Mouse (Mus musculus): ENCODE data around the gene Spin2g. TPM values are rescaled to one million over a fixed set of nuclear protein-coding genes. Genes with fewer than 3 reads are reported as not detected.
"Not testable (repeated sequence)": the region's sequence is repeated elsewhere in the genome, so short reads cannot be mapped to it uniquely, and the experiment has no call there.

Spin2g gene
- polyA plus RNA-seq (2016; fragmentation: Nextera tagmentation; extraction: Ambion mirVana), result not detected in 2 replicates

- not testable (repeated sequence) for H3K27ac ChIP-seq (replicated peaks); H3K4me3 ChIP-seq; H3K4me1 ChIP-seq; H3K36me3 ChIP-seq; H3K27me3 ChIP-seq (ENCODE audit: low read depth, poor library complexity, severe bottlenecking); DNase-seq (ENCODE audit: low spot score); H3K9me3 ChIP-seq (replicated peaks)
- whole genome bisulfite sequencing, result 80% methylated on average over 6 of the region's 6 CpGs
Measured at GRCm38 (mm10) chrX:34238633-34239032, at the start of gene Spin2g. TSS of gene Spin2g (minus strand) at chrX:34238733.

Other genes starting within 250 kb of the Spin2g start
- not detected in 2 replicates for gene Btbd35f9, start 77.2 kb downstream of the Spin2g start, polyA plus RNA-seq (2016; fragmentation: Nextera tagmentation; extraction: Ambion mirVana)
- not detected in 2 replicates for gene Btbd35f8, start 211.8 kb upstream of the Spin2g start, polyA plus RNA-seq (2016; fragmentation: Nextera tagmentation; extraction: Ambion mirVana)